Mouse (Mus musculus) testis, adult 2 months (tissue): ENCODE data around the gene Lrrc8b. TPM values are rescaled to one million over a fixed set of nuclear protein-coding genes. Genes with fewer than 3 reads are reported as not detected.

Experiments
- H3K27ac ChIP-seq: fragments of 200-500 bp; 2 replicates; pipeline ENCODE4 v1.5.1; 2012; ENCODE audit warnings: low read depth, low read length; ENCODE audit not compliant: control insufficient read depth, insufficient read depth
- H3K27me3 ChIP-seq: fragments of 200-500 bp; 2 replicates; pipeline ENCODE4 v1.6.1; 2012; ENCODE audit warnings: mild to moderate bottlenecking, low read length, moderate library complexity; ENCODE audit not compliant: control insufficient read depth, insufficient read depth
- H3K36me3 ChIP-seq: fragments of 200-500 bp; 2 replicates; pipeline ENCODE4 v1.6.1; 2012; ENCODE audit warnings: mild to moderate bottlenecking, low read length; ENCODE audit not compliant: control insufficient read depth, insufficient read depth
- H3K4me1 ChIP-seq: fragments of 200-500 bp; 2 replicates; pipeline ENCODE4 v1.6.1; 2012; ENCODE audit warnings: low read length; ENCODE audit not compliant: control insufficient read depth, insufficient read depth
- H3K4me3 ChIP-seq: fragments of 200-500 bp; 2 replicates; pipeline ENCODE4 v1.5.1; 2012; ENCODE audit warnings: low read depth, mild to moderate bottlenecking, low read length, moderate library complexity, mixed read lengths; ENCODE audit not compliant: control insufficient read depth
- CTCF ChIP-seq: fragments of 200-500 bp; IDR thresholded peaks from 2 replicates; pipeline ENCODE4 v1.5.1; 2012; ENCODE audit warnings: low read depth, mild to moderate bottlenecking, inconsistent platforms, low read length, moderate library complexity; ENCODE audit not compliant: control insufficient read depth, insufficient read depth, insufficient replicate concordance
- POLR2A ChIP-seq: fragments of 200-500 bp; IDR thresholded peaks from 2 replicates; pipeline ENCODE4 v1.6.1; 2012; ENCODE audit warnings: low read depth, mild to moderate bottlenecking, inconsistent platforms, low read length, moderate library complexity; ENCODE audit not compliant: control insufficient read depth
- polyA plus RNA-seq: library from polyadenylated mRNA; depleted of rRNA; stranded (reverse); fragments of >200 nt; gene quantifications from 2 replicates; pipeline ENCODE4 v1.2.3, GENCODE M21; 2012

Gene Lrrc8b
- polyA plus RNA-seq, 1 experiment = 336 TPM

DNA sequence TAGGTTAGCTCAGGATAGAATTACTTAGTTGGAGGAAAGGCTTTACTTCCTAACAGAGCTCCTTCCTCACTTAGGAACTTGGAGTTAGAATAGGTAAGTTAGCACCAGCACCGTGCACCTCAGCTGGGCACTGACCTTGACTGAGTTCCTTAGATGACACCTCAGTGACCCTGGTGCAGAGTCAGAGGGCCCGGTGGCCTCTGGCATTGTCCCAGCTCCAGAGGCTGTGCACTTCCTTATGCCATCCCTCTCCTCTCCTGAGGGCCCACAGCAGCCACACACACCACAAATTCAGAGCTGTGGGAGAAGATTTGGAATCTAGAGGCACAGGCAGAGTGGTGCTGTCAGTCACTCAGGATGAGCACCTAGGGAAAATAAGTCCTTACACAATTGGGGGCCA lies 68.1 kb downstream of the Lrrc8b start:
- Histone ChIP-seq H3K36me3 (no peaks in the 10 kb centered on the region), H3K4me3 (no peak overlapping the region), H3K27ac (no peak overlapping the region), H3K27me3 (no peaks in the 10 kb centered on the region), H3K4me1 (peaks cover 12% of the 10 kb centered on the region)
- TF ChIP-seq CTCF (no peak), POLR2A (no peak)

GRCm38 (mm10) chr5:105484247-105484646 lies 68.7 kb downstream of the Lrrc8b start:
- TF ChIP-seq POLR2A (no peak), CTCF (no peak)
- H3K27me3 ChIP-seq = no peaks in the 10 kb centered on the region
- H3K36me3 ChIP-seq = no peaks in the 10 kb centered on the region
- no peak overlapping the region for H3K4me3 ChIP-seq
- peaks cover 12% of the 10 kb centered on the region for H3K4me1 ChIP-seq
- no peak overlapping the region for H3K27ac ChIP-seq

DNA sequence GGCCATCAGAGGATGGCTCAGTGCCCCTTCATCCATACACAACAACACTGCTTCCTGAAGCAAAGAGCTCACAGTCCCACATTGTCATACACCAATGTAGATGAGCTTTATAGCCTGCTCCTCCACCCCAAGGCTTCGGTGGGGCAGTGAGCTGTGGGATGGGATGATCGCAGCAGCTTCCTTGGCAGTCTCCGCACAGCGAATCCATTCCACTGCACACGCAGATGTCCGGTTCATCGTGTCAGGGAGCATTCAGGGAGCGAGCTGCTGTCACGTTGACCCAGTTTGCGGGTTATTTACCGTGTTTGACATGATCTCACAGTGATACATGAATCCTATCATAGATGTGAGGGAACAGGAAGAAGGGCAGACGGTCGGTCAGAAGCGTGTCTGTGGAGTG lies 69.3 kb downstream of the Lrrc8b start:
- Histone ChIP-seq H3K27me3 (no peaks in the 10 kb centered on the region), H3K4me1 (peaks cover 9% of the 10 kb centered on the region), H3K4me3 (no peak overlapping the region), H3K36me3 (no peaks in the 10 kb centered on the region), H3K27ac (no peak overlapping the region)
- no peak for TF ChIP-seq POLR2A
- TF ChIP-seq CTCF = no peak

DNA sequence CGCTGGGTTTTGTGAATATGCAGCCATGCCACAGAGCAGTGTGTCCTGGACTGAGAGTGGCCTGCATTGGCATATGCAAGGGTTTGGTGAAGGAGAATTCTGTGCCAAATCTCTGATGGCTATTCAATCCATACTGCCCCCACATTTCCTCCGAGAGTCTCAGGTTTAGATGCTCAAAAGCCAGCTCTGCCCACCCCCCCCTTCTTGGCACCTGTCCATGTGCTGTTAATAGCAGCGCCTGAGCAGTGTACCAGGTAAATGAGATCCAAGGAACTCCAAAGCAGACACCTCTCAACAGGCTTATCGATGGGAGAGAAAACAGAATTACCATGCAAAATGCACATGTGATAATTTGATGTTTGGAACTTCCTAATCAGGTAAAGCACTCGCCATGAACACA lies 74.6 kb downstream of the Lrrc8b start:
- no peak overlapping the region for H3K4me3 ChIP-seq
- H3K36me3 ChIP-seq = no peaks in the 10 kb centered on the region
- no peak for TF ChIP-seq CTCF
- no peak for TF ChIP-seq POLR2A
- no peaks in the 10 kb centered on the region for H3K27me3 ChIP-seq
- H3K4me1 ChIP-seq = no peaks in the 10 kb centered on the region
- no peak overlapping the region for H3K27ac ChIP-seq

DNA sequence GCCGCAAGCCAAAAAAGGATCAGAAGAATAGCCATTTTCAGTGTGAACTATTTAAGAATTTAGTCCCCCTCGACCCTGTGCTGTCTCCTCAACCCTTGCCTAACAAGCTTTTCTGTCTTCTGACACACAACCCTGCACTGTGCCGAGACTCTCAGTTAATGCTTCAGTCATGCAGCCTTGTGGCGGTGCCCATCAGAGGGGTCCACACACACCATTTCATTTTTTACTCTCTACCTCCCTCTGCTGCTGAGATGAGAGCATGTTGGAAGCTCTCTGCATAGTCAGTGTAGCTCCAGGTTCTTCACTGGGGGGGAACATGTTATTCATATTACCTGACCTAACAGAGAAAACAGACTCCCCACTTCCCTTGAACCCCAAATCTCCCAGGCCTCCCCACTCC lies 75.8 kb downstream of the Lrrc8b start:
- Histone ChIP-seq H3K4me1 (no peaks in the 10 kb centered on the region), H3K27ac (no peak overlapping the region), H3K4me3 (no peak overlapping the region), H3K36me3 (no peaks in the 10 kb centered on the region), H3K27me3 (no peaks in the 10 kb centered on the region)
- TF ChIP-seq POLR2A (no peak), CTCF (no peak)

GRCm38 (mm10) chr5:105492367-105493246 lies 77.0 kb downstream of the Lrrc8b start:
- Histone ChIP-seq H3K27me3 (no peaks in the 10 kb centered on the region), H3K4me1 (no peaks in the 10 kb centered on the region), H3K36me3 (no peaks in the 10 kb centered on the region), H3K4me3 (no peak overlapping the region), H3K27ac (no peak overlapping the region)
- TF ChIP-seq CTCF = no peak
- no peak for TF ChIP-seq POLR2A

- H3K27me3 ChIP-seq = no peaks in the 10 kb centered on the region
- H3K4me3 ChIP-seq = no peak overlapping the region
- no peaks in the 10 kb centered on the region for H3K4me1 ChIP-seq
- no peak overlapping the region for H3K27ac ChIP-seq
- TF ChIP-seq CTCF = no peak
- TF ChIP-seq POLR2A = no peak
- no peaks in the 10 kb centered on the region for H3K36me3 ChIP-seq
Observed at GRCm38 (mm10) chr5:105493377-105493776, 77.8 kb downstream of the Lrrc8b start.
